Mouse (Mus musculus): ENCODE measurements around the gene Supt4a. TPM values are rescaled to one million over a fixed set of nuclear protein-coding genes. Genes with fewer than 3 reads are reported as not detected.

Gene Supt4a
- polyA plus RNA-seq, 1 experiment from 2014 or later: 180 TPM

MicroRNAs encoded within 50 kb of the gene (microRNA counts, 519-probe panel; counts per million panel counts)
- microRNA mmu-miR-142-3p (3,830 counts per million, percentile 58 among the panel's probes with 10 or more counts), microRNA mmu-miR-142-5p (4,081 counts per million, percentile 63 among the panel's probes with 10 or more counts)

Small RNA genes lying within 50 kb of the gene (microRNA-seq; reads per million reads assigned to microRNA genes)
- gene Mir142 (ENCODE audit: borderline number of aligned reads) (not detected), gene Mir142b (ENCODE audit: borderline number of aligned reads) (not detected)

Other genes starting within 250 kb of the Supt4a start
- gene Gm11492, start 170.9 kb upstream of the Supt4a start, polyA plus RNA-seq (2014; fragmentation: Nextera tagmentation; extraction: Ambion mirVana): not detected in 2 replicates
- 6.6 and 8.3 TPM in 2 replicates for gene Sept4, start 168.6 kb upstream of the Supt4a start, polyA plus RNA-seq (2014; fragmentation: Nextera tagmentation; extraction: Ambion mirVana)
- gene Mtmr4, start 145.4 kb upstream of the Supt4a start, polyA plus RNA-seq (2014; fragmentation: Nextera tagmentation; extraction: Ambion mirVana): 61.1 and 61.9 TPM in 2 replicates
- gene Hsf5, start 120.4 kb upstream of the Supt4a start, polyA plus RNA-seq (2014; fragmentation: Nextera tagmentation; extraction: Ambion mirVana): 0.20 and 0.32 TPM in 2 replicates
- gene Rnf43, start 74.8 kb upstream of the Supt4a start, polyA plus RNA-seq (2014; fragmentation: Nextera tagmentation; extraction: Ambion mirVana): 2.0 and 4.4 TPM in 2 replicates
- 1.5 and 3.5 TPM in 2 replicates for gene Tspoap1, start 23.0 kb downstream of the Supt4a start, polyA plus RNA-seq (2014; fragmentation: Nextera tagmentation; extraction: Ambion mirVana)
- gene Mpo, start 56.0 kb downstream of the Supt4a start, polyA plus RNA-seq (2014; fragmentation: Nextera tagmentation; extraction: Ambion mirVana): 6.1 and 7.2 TPM in 2 replicates
- gene Lpo, start 90.7 kb downstream of the Supt4a start, polyA plus RNA-seq (2014; fragmentation: Nextera tagmentation; extraction: Ambion mirVana): 0.25 and 0.36 TPM in 2 replicates
- 11.0 and 12.4 TPM in 2 replicates for gene Mks1, start 115.7 kb downstream of the Supt4a start, polyA plus RNA-seq (2014; fragmentation: Nextera tagmentation; extraction: Ambion mirVana)
- gene Epx, start 138.0 kb downstream of the Supt4a start, polyA plus RNA-seq (2014; fragmentation: Nextera tagmentation; extraction: Ambion mirVana): 0.17 TPM in 1 of 2 replicates, not detected in the other
- not detected in 2 replicates for gene Olfr462, start 154.7 kb downstream of the Supt4a start, polyA plus RNA-seq (2014; fragmentation: Nextera tagmentation; extraction: Ambion mirVana)
- not detected in 2 replicates for gene Olfr463, start 159.8 kb downstream of the Supt4a start, polyA plus RNA-seq (2014; fragmentation: Nextera tagmentation; extraction: Ambion mirVana)
- gene Olfr464, start 183.4 kb downstream of the Supt4a start, polyA plus RNA-seq (2014; fragmentation: Nextera tagmentation; extraction: Ambion mirVana): not detected in 2 replicates
- gene Dynll2, start 250.0 kb downstream of the Supt4a start, polyA plus RNA-seq (2014; fragmentation: Nextera tagmentation; extraction: Ambion mirVana): 16.0 and 17.3 TPM in 2 replicates

All from embryonic facial prominence, embryonic 11.5 days (tissue).